Mouse (Mus musculus): Measurements from ENCODE around the gene Pprc1.

DNA sequence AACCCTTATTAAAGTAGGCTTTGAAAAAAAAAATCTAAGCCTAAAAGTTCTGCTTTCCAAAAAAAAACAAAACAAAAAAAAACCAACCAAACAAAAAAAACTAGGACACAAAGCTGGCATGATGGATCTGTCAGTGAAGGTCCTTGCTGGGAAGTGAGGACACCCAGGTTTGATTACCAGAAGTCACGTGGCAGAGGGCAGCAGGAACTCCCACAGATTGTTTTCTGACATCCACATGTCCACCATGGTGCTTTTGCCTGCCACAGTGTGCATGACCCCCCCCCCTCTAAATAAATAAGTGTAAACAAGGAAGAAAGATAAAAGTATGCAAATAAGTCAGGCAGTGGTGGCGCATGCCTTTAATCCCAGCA is 59.5 kb downstream of the Pprc1 start:
- TF ChIP-seq POLR2A (IDR thresholded peaks at IDR 0.05; ENCODE audit: control insufficient read depth in 1 of 2, insufficient read depth in 1 of 2, low read depth in 1 of 2, low read length in 2 of 2, poor library complexity in 1 of 2): no peak
- no peak for TF ChIP-seq HCFC1 (IDR thresholded peaks at IDR 0.05; ENCODE audit: low read depth, low read length)
- TF ChIP-seq E2F4 (IDR thresholded peaks at IDR 0.05; ENCODE audit: borderline replicate concordance, low read depth, low read length): no peak
- no peak for TF ChIP-seq TCF12 (IDR thresholded peaks at IDR 0.05; ENCODE audit: low read depth, low read length)
- no peak for TF ChIP-seq CHD1 (IDR thresholded peaks at IDR 0.05; ENCODE audit: low read depth, low read length)
- TF ChIP-seq CHD2 (IDR thresholded peaks at IDR 0.05; ENCODE audit: low read length): no peak
- no peak for TF ChIP-seq MAX (IDR thresholded peaks at IDR 0.05; ENCODE audit: low read length)
- TF ChIP-seq RCOR1 (IDR thresholded peaks at IDR 0.05; ENCODE audit: low read depth, low read length): no peak
- TF ChIP-seq EP300 (IDR thresholded peaks at IDR 0.05; ENCODE audit: low read depth in 1 of 2, low read length in 2 of 2): no peak
- TF ChIP-seq USF2 (IDR thresholded peaks at IDR 0.05; ENCODE audit: borderline replicate concordance in 1 of 2, insufficient read depth in 1 of 2, low read depth in 1 of 2, low read length in 2 of 2): no peak
- no peak for TF ChIP-seq UBTF (IDR thresholded peaks at IDR 0.05; ENCODE audit: borderline replicate concordance, insufficient read depth, low read depth, low read length)
